Mouse (Mus musculus) MEL (cell line): ENCODE data around the gene Ighmbp2. TPM values are rescaled to one million over a fixed set of nuclear protein-coding genes. Genes with fewer than 3 reads are reported as not detected.
"Not testable (repeated sequence)": the region's sequence is repeated elsewhere in the genome, so short reads cannot be mapped to it uniquely, and the experiment has no call there.

Experiments
- DNase-seq: peaks from one replicate; pipeline ENCODE4 v3.0.0; 2011; ENCODE audit warnings: low read depth, low spot score
- H3K27ac ChIP-seq: 2 replicates; pipeline ENCODE4 v1.5.1; 2012; ENCODE audit warnings: low read depth, mild to moderate bottlenecking, control low read depth, low read length, moderate library complexity; ENCODE audit not compliant: control insufficient read depth
- H3K27me3 ChIP-seq, 2 experiments: fragments of 150-350 bp in 1 of 2; sonication (generic) in 1 of 2; 2 replicates each; pipeline ENCODE4 v1.6.1; 2012; ENCODE audit warnings: low read length in 2 of 2, mild to moderate bottlenecking in 2 of 2, improper control_type of control experiment in 1 of 2, moderate library complexity in 1 of 2; ENCODE audit not compliant: insufficient read depth in 2 of 2, control insufficient read depth in 1 of 2
- H3K36me3 ChIP-seq, 2 experiments: 2 replicates each; pipeline ENCODE4 v1.6.1; 2012 to 2014; ENCODE audit warnings: low read length in 2 of 2, improper control_type of control experiment in 1 of 2, inconsistent platforms in 1 of 2, mild to moderate bottlenecking in 1 of 2; ENCODE audit not compliant: insufficient read depth in 2 of 2, control insufficient read depth in 1 of 2
- H3K4me1 ChIP-seq, 2 experiments: fragments of 150-350 bp in 1 of 2; sonication (generic) in 1 of 2; 2 replicates each; pipeline ENCODE4 v1.6.1; 2012; ENCODE audit warnings: low read length in 2 of 2, improper control_type of control experiment in 1 of 2, mild to moderate bottlenecking in 1 of 2; ENCODE audit not compliant: insufficient read depth in 2 of 2, control insufficient read depth in 1 of 2
- H3K4me3 ChIP-seq, 2 experiments: fragments of 150-350 bp in 1 of 2; sonication (generic) in 1 of 2; 2 replicates each; pipeline ENCODE4 v1.5.1; 2012; ENCODE audit warnings: low read depth in 2 of 2, low read length in 2 of 2, mild to moderate bottlenecking in 2 of 2, moderate library complexity in 2 of 2, control low read depth in 1 of 2, improper control_type of control experiment in 1 of 2; ENCODE audit not compliant: control insufficient read depth in 1 of 2, insufficient read depth in 1 of 2
- H3K79me2 ChIP-seq: 2 replicates; pipeline ENCODE4 v1.6.1; 2012; ENCODE audit warnings: mild to moderate bottlenecking, low read length, moderate library complexity; ENCODE audit not compliant: control insufficient read depth, poor library complexity, insufficient read depth
- H3K9ac ChIP-seq: 2 replicates; pipeline ENCODE4 v1.6.1; 2012; ENCODE audit warnings: low read depth, mild to moderate bottlenecking, control low read depth, low read length, moderate library complexity; ENCODE audit not compliant: control insufficient read depth, poor library complexity, severe bottlenecking
- H3K9me3 ChIP-seq: fragments of 150-350 bp; sonication (generic); replicated peaks from 2 replicates; pipeline ENCODE4 v1.6.1; 2012; ENCODE audit warnings: mild to moderate bottlenecking, low read length, improper control_type of control experiment, moderate library complexity; ENCODE audit not compliant: insufficient read depth
- CHD1 ChIP-seq: IDR thresholded peaks from 2 replicates; pipeline ENCODE4 v1.6.1; 2012; ENCODE audit warnings: low read depth, mild to moderate bottlenecking, inconsistent platforms, low read length, improper control_type of control experiment
- CTCF ChIP-seq, 3 experiments: IDR thresholded peaks in 2 of 3; conservative IDR thresholded peaks in 1 of 3; 2 replicates each; pipeline ENCODE4 v1.5.1; 2011 to 2012; ENCODE audit warnings: low read length in 3 of 3, low read depth in 2 of 3, mild to moderate bottlenecking in 2 of 3, improper control_type of control experiment in 1 of 3, inconsistent platforms in 1 of 3, mixed read lengths in 1 of 3, moderate library complexity in 1 of 3; ENCODE audit not compliant: control insufficient read depth in 1 of 3, insufficient read depth in 1 of 3, poor library complexity in 1 of 3, severe bottlenecking in 1 of 3
- ELF1 ChIP-seq: IDR thresholded peaks from 2 replicates; pipeline ENCODE4 v1.6.1; 2014; ENCODE audit warnings: low read depth, mild to moderate bottlenecking, inconsistent platforms, low read length, improper control_type of control experiment, moderate library complexity
- EP300 ChIP-seq, 2 experiments: IDR thresholded peaks; 2 replicates each; pipeline ENCODE4 v1.6.1; 2011; ENCODE audit warnings: improper control_type of control experiment in 2 of 2, low read length in 2 of 2, low read depth in 1 of 2, mild to moderate bottlenecking in 1 of 2
- HCFC1 ChIP-seq: IDR thresholded peaks from 2 replicates; pipeline ENCODE4 v1.6.1; 2012; ENCODE audit warnings: low read depth, mild to moderate bottlenecking, inconsistent platforms, low read length, improper control_type of control experiment, moderate library complexity
- JUND ChIP-seq: IDR thresholded peaks from 2 replicates; pipeline ENCODE4 v1.6.1; 2011; ENCODE audit warnings: low read depth, mild to moderate bottlenecking, improper control_type of control experiment, low read length
- KAT2A ChIP-seq: conservative IDR thresholded peaks from 2 replicates; pipeline ENCODE4 v1.6.1; 2012; ENCODE audit warnings: low read depth, low read length, improper control_type of control experiment, inconsistent platforms
- MAFK ChIP-seq: IDR thresholded peaks from 2 replicates; pipeline ENCODE4 v1.6.1; 2011; ENCODE audit warnings: low read depth, mild to moderate bottlenecking, low read length, improper control_type of control experiment, borderline replicate concordance
- MYB ChIP-seq: IDR thresholded peaks from 2 replicates; pipeline ENCODE4 v1.6.1; 2011; ENCODE audit warnings: mild to moderate bottlenecking, low read depth, low read length, improper control_type of control experiment
- MYC ChIP-seq: IDR thresholded peaks from 2 replicates; pipeline ENCODE4 v1.6.1; 2011; ENCODE audit warnings: low read depth, mild to moderate bottlenecking, low read length, improper control_type of control experiment, moderate library complexity
- POLR2A ChIP-seq, 2 experiments: IDR thresholded peaks; 2 replicates each; pipeline ENCODE4 v1.6.1; 2011 to 2012; ENCODE audit warnings: low read length in 2 of 2, mild to moderate bottlenecking in 2 of 2, control low read depth in 1 of 2, improper control_type of control experiment in 1 of 2, low read depth in 1 of 2, moderate library complexity in 1 of 2; ENCODE audit not compliant: control insufficient read depth in 1 of 2, insufficient read depth in 1 of 2, poor library complexity in 1 of 2
- RAD21 ChIP-seq: IDR thresholded peaks from 2 replicates; pipeline ENCODE4 v1.6.1; 2011; ENCODE audit warnings: mild to moderate bottlenecking, low read depth, low read length, improper control_type of control experiment
- SMC3 ChIP-seq: IDR thresholded peaks from 2 replicates; pipeline ENCODE4 v1.6.1; 2011; ENCODE audit warnings: low read depth, low read length, improper control_type of control experiment
- TAL1 ChIP-seq: IDR thresholded peaks from 2 replicates; pipeline ENCODE4 v1.6.1; 2012; ENCODE audit warnings: mild to moderate bottlenecking, inconsistent platforms, low read length, moderate library complexity, mixed read lengths
- USF1 ChIP-seq: IDR thresholded peaks from 2 replicates; pipeline ENCODE4 v1.6.1; 2014; ENCODE audit warnings: low read depth, mild to moderate bottlenecking, inconsistent platforms, low read length, improper control_type of control experiment, moderate library complexity
- USF2 ChIP-seq, 2 experiments: IDR thresholded peaks; 2 replicates each; pipeline ENCODE4 v1.6.1; 2011 to 2012; ENCODE audit warnings: improper control_type of control experiment in 2 of 2, low read length in 2 of 2, borderline replicate concordance in 1 of 2, inconsistent platforms in 1 of 2, low read depth in 1 of 2, mild to moderate bottlenecking in 1 of 2; ENCODE audit not compliant: insufficient read depth in 1 of 2
- ZC3H11A ChIP-seq: IDR thresholded peaks from 2 replicates; pipeline ENCODE4 v1.6.1; 2012; ENCODE audit warnings: low read depth, mild to moderate bottlenecking, inconsistent platforms, low read length, improper control_type of control experiment
- polyA plus RNA-seq, 2 experiments: library from polyadenylated mRNA; stranded (reverse) in 1 of 2; unstranded in 1 of 2; fragments of >175 nt in 1 of 2; fragments of >200 nt in 1 of 2; gene quantifications; 2 replicates each; pipeline versions ENCODE4 v1.2.1 to v1.2.4; 2012; ENCODE audit warnings: low replicate concordance in 2 of 2, low read depth in 1 of 2; ENCODE audit not compliant: insufficient read length in 2 of 2, insufficient read depth in 1 of 2, missing spikeins in 1 of 2
- total RNA-seq: library from RNA; depleted of rRNA; stranded (reverse); fragments of 300-350 nt; gene quantifications from 2 replicates; pipeline ENCODE4 v1.2.3, GENCODE M21; 2012

The Ighmbp2 gene
- total and polyA plus RNA-seq, 3 experiments: 11.7 to 12.9 TPM; not detected in 1

GRCm38 (mm10) chr19:3261336-3261735 is 21.5 kb downstream of the Ighmbp2 start:
- no peaks in the 10 kb centered on the region for H3K4me1 ChIP-seq
- H3K27me3 ChIP-seq: no peaks in the 10 kb centered on the region
- H3K27ac ChIP-seq: no peak overlapping the region
- TF ChIP-seq USF1 (no peak), USF2 (IDR thresholded peaks at IDR 0.05; ENCODE audit: borderline replicate concordance in 1 of 2, insufficient read depth in 1 of 2, low read depth in 1 of 2, low read length in 2 of 2) (no peak), POLR2A (IDR thresholded peaks at IDR 0.05; ENCODE audit: control insufficient read depth in 1 of 2, insufficient read depth in 1 of 2, low read depth in 1 of 2, low read length in 2 of 2, poor library complexity in 1 of 2) (no peak), HCFC1 (no peak), EP300 (IDR thresholded peaks at IDR 0.05; ENCODE audit: low read depth in 1 of 2, low read length in 2 of 2) (no peak), JUND (no peak), MAFK (no peak)
- H3K4me3 ChIP-seq: no peak overlapping the region
- no peak for DNase-seq
- H3K79me2 ChIP-seq: no peaks in the 10 kb centered on the region
- no peak overlapping the region for H3K9ac ChIP-seq
- no peaks in the 10 kb centered on the region for H3K9me3 ChIP-seq
- no peaks in the 10 kb centered on the region; a peak in 2 of 4 replicates for H3K36me3 ChIP-seq

- Histone ChIP-seq H3K79me2 (no peaks in the 10 kb centered on the region), H3K27ac (no peak overlapping the region), H3K4me1 (no peaks in the 10 kb centered on the region), H3K4me3 (no peak overlapping the region), H3K9me3 (no peaks in the 10 kb centered on the region), H3K9ac (no peak overlapping the region), H3K27me3 (no peaks in the 10 kb centered on the region), H3K36me3 (no peaks in the 10 kb centered on the region; a peak in 1 of 4 replicates)
- no peak for DNase-seq
- no peak for TF ChIP-seq TAL1
- no peak for TF ChIP-seq MYC
- TF ChIP-seq ZC3H11A: no peak
- no peak for TF ChIP-seq MYB
Observed at GRCm38 (mm10) chr19:3260591-3260990, 22.2 kb downstream of the Ighmbp2 start.

- Histone ChIP-seq H3K27ac (no peak overlapping the region), H3K4me3 (no peak overlapping the region), H3K9ac (no peak overlapping the region), H3K9me3 (no peaks in the 10 kb centered on the region), H3K27me3 (no peaks in the 10 kb centered on the region), H3K4me1 (no peaks in the 10 kb centered on the region), H3K36me3 (no peaks in the 10 kb centered on the region; a peak in 1 of 4 replicates), H3K79me2 (no peaks in the 10 kb centered on the region)
- no peak for TF ChIP-seq SMC3
- TF ChIP-seq CHD1: no peak
- TF ChIP-seq HCFC1: no peak
- no peak for TF ChIP-seq ELF1
- TF ChIP-seq ZC3H11A: no peak
- no peak for TF ChIP-seq KAT2A
- no peak for TF ChIP-seq MYC
- no peak for TF ChIP-seq USF2 (IDR thresholded peaks at IDR 0.05; ENCODE audit: borderline replicate concordance in 1 of 2, insufficient read depth in 1 of 2, low read depth in 1 of 2, low read length in 2 of 2)
- no peak for TF ChIP-seq CTCF (IDR thresholded peaks at IDR 0.05 in 2 of 3, conservative IDR thresholded peaks at IDR 0.05 in 1 of 3; ENCODE audit: control insufficient read depth in 1 of 3, insufficient read depth in 1 of 3, low read depth in 2 of 3, low read length in 3 of 3, poor library complexity in 1 of 3, severe bottlenecking in 1 of 3)
- TF ChIP-seq RAD21: no peak
- no peak for DNase-seq
Observed at GRCm38 (mm10) chr19:3260016-3260415, 22.8 kb downstream of the Ighmbp2 start.

- H3K4me3 ChIP-seq, H3K27me3 ChIP-seq, H3K9me3 ChIP-seq, H3K36me3 ChIP-seq, H3K4me1 ChIP-seq, DNase-seq, H3K79me2 ChIP-seq, H3K9ac ChIP-seq, H3K27ac ChIP-seq: not testable (repeated sequence)
Observed at GRCm38 (mm10) chr19:3225261-3225660, 57.6 kb downstream of the Ighmbp2 start.

- not testable (repeated sequence) for H3K4me1 ChIP-seq, H3K9ac ChIP-seq, H3K27me3 ChIP-seq, H3K36me3 ChIP-seq, H3K79me2 ChIP-seq, H3K27ac ChIP-seq, H3K9me3 ChIP-seq, DNase-seq, H3K4me3 ChIP-seq
Observed at GRCm38 (mm10) chr19:3214937-3215336, 67.9 kb downstream of the Ighmbp2 start.
